Mouse (Mus musculus) hindbrain, embryonic 14.5 days (tissue): ENCODE measurements around the gene Trpv3. TPM values are rescaled to one million over a fixed set of nuclear protein-coding genes. Genes with fewer than 3 reads are reported as not detected.
"Not testable (repeated sequence)": the region's sequence is repeated elsewhere in the genome, so short reads cannot be mapped to it uniquely, and the experiment has no call there.

Experiments used
- ATAC-seq: fragments of 200-750 bp; cut with Nextera tagmentation; 2 replicates; pipeline ENCODE4 v1.8.0; 2017; ENCODE audit warnings: moderate number of reproducible peaks, mild to moderate bottlenecking, moderate TSS enrichment, moderate library complexity; ENCODE audit not compliant: low FRiP score
- DNase-seq: peaks from one replicate; pipeline ENCODE4 v3.0.0-alpha.2; 2015; ENCODE audit warnings: low spot score
- H3K27ac ChIP-seq: fragments of 300-500 bp; sonication (generic); 2 replicates; pipeline ENCODE4 v1.5.1; 2014; ENCODE audit warnings: mild to moderate bottlenecking, moderate library complexity
- H3K27me3 ChIP-seq: fragments of 300-500 bp; sonication (generic); 2 replicates; pipeline ENCODE4 v1.6.1; 2014; ENCODE audit warnings: mild to moderate bottlenecking, low read length, mixed read lengths; ENCODE audit not compliant: control insufficient read depth, insufficient read depth
- H3K36me3 ChIP-seq: fragments of 300-500 bp; sonication (generic); replicated peaks from 2 replicates; pipeline ENCODE4 v1.6.1; 2014; ENCODE audit not compliant: control insufficient read depth, insufficient read depth
- H3K4me1 ChIP-seq: fragments of 300-500 bp; sonication (generic); replicated peaks from 2 replicates; pipeline ENCODE4 v1.6.1; 2014; ENCODE audit warnings: antibody characterized with exemption, low read length, mixed read lengths; ENCODE audit not compliant: control insufficient read depth, insufficient read depth
- H3K4me2 ChIP-seq: fragments of 300-500 bp; sonication (generic); replicated peaks from 2 replicates; pipeline ENCODE4 v1.6.1; 2014; ENCODE audit warnings: mild to moderate bottlenecking, moderate library complexity
- H3K4me3 ChIP-seq: fragments of 300-500 bp; sonication (generic); replicated peaks from 2 replicates; pipeline ENCODE4 v1.5.1; 2014; ENCODE audit warnings: mild to moderate bottlenecking, low read length
- H3K9ac ChIP-seq: fragments of 300-500 bp; sonication (generic); 2 replicates; pipeline ENCODE4 v1.6.1; 2014
- H3K9me3 ChIP-seq: fragments of 300-500 bp; sonication (generic); 2 replicates; pipeline ENCODE4 v1.6.1; 2016; ENCODE audit warnings: low read length; ENCODE audit not compliant: control insufficient read depth
- WGBS: fragments of 180-500 bp; shearing (Covaris S2); extraction: QIAGEN DNeasy Blood & Tissue Kit; methylation state at CpG from one replicate; pipeline ENCODE4 v1.1.7; 2014; 5-methylcytosine and 5-hydroxymethylcytosine counted together
- polyA plus RNA-seq: library from polyadenylated mRNA; unstranded; fragments of >200 nt; fragmentation: Nextera tagmentation; extraction: Ambion mirVana; gene quantifications from 2 replicates; pipeline ENCODE4 v1.2.1, GENCODE M21; 2014

The Trpv3 gene
- polyA plus RNA-seq, 1 experiment from 2014 or later = 0.32 TPM

DNA sequence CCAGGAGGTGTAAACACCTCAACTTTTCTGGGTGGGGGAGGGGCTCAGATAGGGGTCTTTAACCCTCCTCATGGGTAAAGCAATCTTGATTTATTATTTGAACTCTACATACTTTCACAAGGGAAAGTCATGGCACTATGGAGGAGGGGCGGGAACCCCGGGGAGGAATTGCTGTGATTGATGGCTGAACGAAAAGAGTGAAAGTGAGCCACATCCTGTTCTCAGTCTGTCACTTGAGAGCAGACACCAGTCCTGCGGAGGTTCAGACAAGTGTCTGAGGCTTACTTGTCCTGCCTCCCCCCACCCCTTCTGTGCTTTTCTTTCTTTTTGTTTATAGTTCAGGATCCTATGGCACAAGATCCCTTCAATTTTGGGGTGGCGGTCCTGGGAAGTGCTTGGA is 13.5 kb downstream of the Trpv3 start:
- Histone ChIP-seq H3K9me3 (no peaks in the 10 kb centered on the region), H3K4me2 (no peak overlapping the region; the same call in 1 of the 2 replicates)
- WGBS = 65% methylated on average over 5 of the region's 5 CpGs

DNA sequence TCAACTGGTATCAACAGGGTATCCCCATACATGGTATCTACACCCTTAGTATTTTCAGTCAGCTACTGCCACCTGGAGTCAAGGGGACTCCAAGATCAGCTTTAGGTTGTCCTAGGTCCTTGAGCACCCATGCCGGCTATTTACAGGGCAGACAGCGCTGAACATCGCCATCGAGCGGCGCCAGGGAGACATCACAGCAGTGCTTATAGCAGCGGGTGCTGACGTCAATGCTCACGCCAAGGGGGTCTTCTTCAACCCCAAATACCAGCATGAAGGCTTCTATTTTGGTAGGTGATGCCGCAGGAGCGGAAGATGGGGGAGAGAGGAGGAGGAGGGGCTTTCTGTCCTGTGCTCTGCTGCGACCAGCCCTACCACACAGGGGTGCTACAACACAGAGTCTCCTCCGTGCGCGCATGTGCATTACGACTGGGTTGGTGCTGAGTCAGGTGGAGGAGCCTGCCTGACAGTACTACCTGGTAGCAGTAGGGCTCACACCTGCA is 14.4 kb downstream of the Trpv3 start:
- DNase-seq (peak; percentile 72), ATAC-seq (peak; percentile 90)
- Histone ChIP-seq H3K27me3 (no peaks in the 10 kb centered on the region), H3K36me3 (no peaks in the 10 kb centered on the region), H3K4me1 (no peaks in the 10 kb centered on the region), H3K9me3 (no peaks in the 10 kb centered on the region), H3K27ac (no peak overlapping the region), H3K9ac (peak overlapping the region; percentile 52; the same call in 1 of the 2 replicates), H3K4me3 (peak overlapping the region; percentile 31), H3K4me2 (peak overlapping the region; percentile 52)
- 3% methylated on average over 16 of the region's 16 CpGs for WGBS

More for the DNA sequence above, 13.5 kb downstream of the Trpv3 start:
- no peak for DNase-seq
- Histone ChIP-seq H3K27ac (no peak overlapping the region), H3K4me1 (no peaks in the 10 kb centered on the region), H3K4me3 (no peak overlapping the region), H3K27me3 (no peaks in the 10 kb centered on the region), H3K36me3 (no peaks in the 10 kb centered on the region), H3K9ac (no peak overlapping the region)
- ATAC-seq = no peak

DNA sequence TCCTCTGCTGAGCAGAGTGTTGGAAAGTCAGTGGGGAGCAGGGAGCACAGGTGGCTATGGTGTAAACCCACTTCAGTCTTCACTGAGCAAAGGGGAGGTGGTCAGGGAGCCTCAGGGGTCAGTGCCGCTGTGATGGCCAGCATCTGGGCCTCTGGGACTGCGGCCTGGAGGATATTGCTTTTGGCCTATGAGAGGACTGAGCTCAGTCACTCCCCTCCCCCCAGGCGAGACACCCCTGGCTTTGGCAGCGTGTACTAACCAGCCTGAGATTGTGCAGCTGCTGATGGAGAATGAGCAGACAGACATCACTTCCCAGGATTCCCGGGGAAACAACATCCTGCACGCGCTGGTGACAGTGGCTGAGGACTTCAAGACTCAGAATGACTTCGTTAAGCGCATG is 16.2 kb downstream of the Trpv3 start:
- no peaks in the 10 kb centered on the region for H3K9me3 ChIP-seq
- no peak for DNase-seq
- H3K4me3 ChIP-seq = no peak overlapping the region
- no peaks in the 10 kb centered on the region for H3K4me1 ChIP-seq
- ATAC-seq = no peak
- no peak overlapping the region for H3K27ac ChIP-seq
- WGBS = 80% methylated on average over 9 of the region's 9 CpGs
- H3K36me3 ChIP-seq = no peaks in the 10 kb centered on the region
- no peak overlapping the region for H3K9ac ChIP-seq
- no peak overlapping the region for H3K4me2 ChIP-seq
- H3K27me3 ChIP-seq = no peaks in the 10 kb centered on the region

GRCm38 (mm10) chr11:73283926-73284325 is 16.7 kb downstream of the Trpv3 start:
- Histone ChIP-seq H3K9ac (no peak overlapping the region), H3K4me2 (no peak overlapping the region), H3K27ac (no peak overlapping the region), H3K9me3 (no peaks in the 10 kb centered on the region), H3K36me3 (no peaks in the 10 kb centered on the region), H3K4me3 (no peak overlapping the region), H3K4me1 (no peaks in the 10 kb centered on the region), H3K27me3 (no peaks in the 10 kb centered on the region)
- WGBS = 71% methylated on average over 1 of the region's 1 CpGs
- DNase-seq = no peak
- ATAC-seq = no peak

DNA sequence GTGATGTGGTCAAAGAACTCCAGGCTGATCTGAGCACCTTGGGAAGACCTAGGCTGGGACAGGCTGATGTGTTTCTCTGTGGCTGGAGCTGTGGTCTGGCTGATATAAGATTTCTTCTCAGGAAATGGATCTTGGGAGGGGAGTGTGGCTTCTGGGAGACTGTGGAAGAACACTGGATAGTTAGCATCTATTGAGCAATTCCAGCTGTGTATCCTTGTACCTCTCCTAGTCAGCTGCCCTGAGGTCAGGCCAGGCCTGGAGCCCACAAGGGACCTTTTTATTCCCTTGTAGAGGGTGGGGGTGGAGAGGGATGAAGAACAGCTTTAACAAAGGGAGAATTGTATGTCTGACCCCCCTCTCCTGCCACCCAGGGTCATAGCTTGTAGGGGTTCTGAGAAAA is 17.2 kb downstream of the Trpv3 start:
- H3K27ac ChIP-seq = no peak overlapping the region
- no peaks in the 10 kb centered on the region for H3K27me3 ChIP-seq
- ATAC-seq = no peak
- no peak overlapping the region for H3K4me2 ChIP-seq
- H3K9ac ChIP-seq = no peak overlapping the region
- H3K4me3 ChIP-seq = no peak overlapping the region
- no peaks in the 10 kb centered on the region for H3K9me3 ChIP-seq
- no peaks in the 10 kb centered on the region for H3K36me3 ChIP-seq
- H3K4me1 ChIP-seq = no peaks in the 10 kb centered on the region
- no peak for DNase-seq

DNA sequence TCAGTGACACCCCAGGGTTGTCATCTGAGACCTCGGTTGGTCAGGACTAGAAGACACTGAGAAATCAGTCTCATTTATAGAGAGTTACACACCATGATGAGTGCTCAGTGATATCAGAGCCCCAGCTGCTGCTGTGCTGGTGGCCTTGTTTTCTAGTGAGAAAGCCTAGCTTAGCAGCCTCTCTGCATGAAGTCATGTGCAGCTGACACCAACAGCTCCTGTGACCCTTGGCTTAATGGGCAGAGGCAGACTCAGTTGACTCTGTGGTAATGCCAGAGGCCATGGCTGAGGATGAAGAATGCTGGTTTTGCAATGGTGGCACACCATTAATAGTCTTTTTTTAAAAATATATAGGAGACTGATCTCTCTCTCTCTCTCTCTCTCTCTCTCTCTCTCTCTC is 22.4 kb downstream of the Trpv3 start:
- WGBS = 100% methylated on average over 1 of the region's 1 CpGs
- H3K9me3 ChIP-seq = no peaks in the 10 kb centered on the region
- no peak overlapping the region for H3K27ac ChIP-seq
- DNase-seq (no peak), ATAC-seq (no peak)
- no peak overlapping the region for H3K9ac ChIP-seq
- H3K4me3 ChIP-seq = no peak overlapping the region
- H3K36me3 ChIP-seq = no peaks in the 10 kb centered on the region
- H3K27me3 ChIP-seq = no peaks in the 10 kb centered on the region
- no peak overlapping the region for H3K4me2 ChIP-seq
- H3K4me1 ChIP-seq = no peaks in the 10 kb centered on the region

- no peak for ATAC-seq
- Histone ChIP-seq H3K27ac (no peak overlapping the region), H3K4me1 (no peaks in the 10 kb centered on the region), H3K36me3 (no peaks in the 10 kb centered on the region), H3K27me3 (no peaks in the 10 kb centered on the region), H3K9me3 (no peaks in the 10 kb centered on the region), H3K4me2 (no peak overlapping the region), H3K9ac (no peak overlapping the region), H3K4me3 (no peak overlapping the region)
- no peak for DNase-seq
- 33% methylated on average over 2 of the region's 2 CpGs for WGBS
These were observed 35.9 kb downstream of the Trpv3 start for GRCm38 (mm10) chr11:73303123-73303522.

- no peak for DNase-seq
- H3K9ac ChIP-seq = no peak overlapping the region
- H3K27me3 ChIP-seq = no peaks in the 10 kb centered on the region
- H3K27ac ChIP-seq = no peak overlapping the region
- ATAC-seq = no peak
- no peaks in the 10 kb centered on the region for H3K4me1 ChIP-seq
- no peaks in the 10 kb centered on the region for H3K36me3 ChIP-seq
- 47% methylated on average over 3 of the region's 3 CpGs for WGBS
- H3K4me3 ChIP-seq = no peak overlapping the region
- no peaks in the 10 kb centered on the region for H3K9me3 ChIP-seq
- no peak overlapping the region for H3K4me2 ChIP-seq
These were observed 48.8 kb downstream of the Trpv3 start for GRCm38 (mm10) chr11:73315961-73316360.

- H3K4me2 ChIP-seq, H3K4me1 ChIP-seq, H3K36me3 ChIP-seq, ATAC-seq, H3K27me3 ChIP-seq, H3K27ac ChIP-seq, DNase-seq, H3K9ac ChIP-seq, H3K4me3 ChIP-seq, H3K9me3 ChIP-seq: not testable (repeated sequence)
- 87% methylated on average over 2 of the region's 2 CpGs for WGBS
These were observed 51.4 kb downstream of the Trpv3 start for GRCm38 (mm10) chr11:73318581-73318980.

DNA sequence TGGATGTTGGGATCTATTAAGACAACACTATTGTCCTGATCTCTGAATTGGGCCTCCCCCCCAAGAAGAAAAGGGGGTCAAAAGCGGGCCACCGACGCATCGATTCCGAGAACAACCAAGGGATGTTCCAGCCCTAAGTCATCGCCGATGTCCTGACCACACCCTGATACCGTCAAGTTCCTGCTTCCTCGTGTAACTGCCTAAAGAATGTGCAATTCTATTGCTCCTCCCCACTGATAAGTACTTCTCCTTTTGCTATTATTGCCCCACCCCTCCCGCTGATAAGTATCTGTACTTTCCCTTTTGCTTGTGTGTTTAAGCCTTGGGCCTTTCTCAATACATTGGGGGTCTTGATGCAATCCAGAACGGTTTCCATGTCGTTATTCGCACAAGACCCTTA is 53.9 kb downstream of the Trpv3 start:
- H3K9me3 ChIP-seq, H3K4me1 ChIP-seq, ATAC-seq, H3K27ac ChIP-seq, DNase-seq, H3K4me2 ChIP-seq, H3K27me3 ChIP-seq, H3K9ac ChIP-seq, H3K4me3 ChIP-seq, H3K36me3 ChIP-seq: not testable (repeated sequence)
- WGBS = 95% methylated on average over 13 of the region's 13 CpGs
